Mouse (Mus musculus): ENCODE measurements around the gene Ubc. TPM values are rescaled to one million over a fixed set of nuclear protein-coding genes. Genes with fewer than 3 reads are reported as not detected.

Ubc gene
- total and polyA plus RNA-seq, 2 experiments from 2014 or later, result 912 to 1,225 TPM

- H3K27me3 ChIP-seq (ENCODE audit: insufficient read depth, low read length), result no peaks in the 10 kb centered on the region
- H3K4me2 ChIP-seq (ENCODE audit: low read depth), result no peak overlapping the region
- 82% methylated on average over 7 of the region's 7 CpGs for WGBS
- DNase-seq (no peak), ATAC-seq (no peak)
- no peak overlapping the region for H3K4me3 ChIP-seq (ENCODE audit: low read depth, low read length)
- no peaks in the 10 kb centered on the region for H3K9me3 ChIP-seq (ENCODE audit: low read length)
- H3K36me3 ChIP-seq (ENCODE audit: insufficient read depth), result no peaks in the 10 kb centered on the region
- no peak overlapping the region for H3K27ac ChIP-seq (ENCODE audit: low read depth, low read length)
- no peaks in the 10 kb centered on the region for H3K4me1 ChIP-seq (ENCODE audit: insufficient read depth)
- peak; percentile 30 for TF ChIP-seq CTCF (IDR thresholded peaks at IDR 0.05; ENCODE audit: low read depth)
- H3K9ac ChIP-seq, result no peak overlapping the region
Observed at GRCm38 (mm10) chr5:125370950-125371693, 18.9 kb downstream of the Ubc start.

GRCm38 (mm10) chr5:125368568-125368967 is 21.4 kb downstream of the Ubc start:
- peak; percentile 82 for DNase-seq
- H3K9me3 ChIP-seq (ENCODE audit: low read length), result no peaks in the 10 kb centered on the region

GRCm38 (mm10) chr5:125368156-125368555 is 21.8 kb downstream of the Ubc start:
- 65% methylated on average over 5 of the region's 5 CpGs for WGBS
- Histone ChIP-seq H3K9ac (no peak overlapping the region), H3K4me2 (ENCODE audit: low read depth) (no peak overlapping the region), H3K27me3 (ENCODE audit: insufficient read depth, low read length) (no peaks in the 10 kb centered on the region), H3K27ac (ENCODE audit: low read depth, low read length) (no peak overlapping the region), H3K36me3 (ENCODE audit: insufficient read depth) (no peaks in the 10 kb centered on the region), H3K4me3 (ENCODE audit: low read depth, low read length) (no peak overlapping the region), H3K9me3 (ENCODE audit: low read length) (no peaks in the 10 kb centered on the region), H3K4me1 (ENCODE audit: insufficient read depth) (no peaks in the 10 kb centered on the region)
- DNase-seq (no peak), ATAC-seq (no peak)
- TF ChIP-seq CTCF (IDR thresholded peaks at IDR 0.05; ENCODE audit: low read depth), result no peak

More at GRCm38 (mm10) chr5:125368568-125368967, 21.4 kb downstream of the Ubc start:
- no peaks in the 10 kb centered on the region for H3K4me1 ChIP-seq (ENCODE audit: insufficient read depth)
- H3K36me3 ChIP-seq (ENCODE audit: insufficient read depth), result no peaks in the 10 kb centered on the region
- H3K27ac ChIP-seq (ENCODE audit: low read depth, low read length), result no peak overlapping the region
- no peak overlapping the region for H3K4me2 ChIP-seq (ENCODE audit: low read depth)
- TF ChIP-seq CTCF (IDR thresholded peaks at IDR 0.05; ENCODE audit: low read depth), result peak; percentile 88
- no peaks in the 10 kb centered on the region for H3K27me3 ChIP-seq (ENCODE audit: insufficient read depth, low read length)
- no peak overlapping the region for H3K9ac ChIP-seq
- no peak overlapping the region for H3K4me3 ChIP-seq (ENCODE audit: low read depth, low read length)
- ATAC-seq, result peak; percentile 42
- WGBS, result 1% methylated on average over 4 of the region's 4 CpGs

- no peak for TF ChIP-seq CTCF (IDR thresholded peaks at IDR 0.05; ENCODE audit: low read depth)
Observed at GRCm38 (mm10) chr5:125364851-125365429, 25.1 kb downstream of the Ubc start.

GRCm38 (mm10) chr5:125363894-125364293 is 26.1 kb downstream of the Ubc start:
- no peak overlapping the region for H3K4me2 ChIP-seq (ENCODE audit: low read depth)
- ATAC-seq (no peak), DNase-seq (no peak)
- H3K4me3 ChIP-seq (ENCODE audit: low read depth, low read length), result no peak overlapping the region
- H3K27me3 ChIP-seq (ENCODE audit: insufficient read depth, low read length), result no peaks in the 10 kb centered on the region
- no peaks in the 10 kb centered on the region for H3K4me1 ChIP-seq (ENCODE audit: insufficient read depth)
- H3K9ac ChIP-seq, result no peak overlapping the region
- H3K9me3 ChIP-seq (ENCODE audit: low read length), result no peaks in the 10 kb centered on the region
- 74% methylated on average over 7 of the region's 7 CpGs for WGBS
- H3K36me3 ChIP-seq (ENCODE audit: insufficient read depth), result no peaks in the 10 kb centered on the region
- no peak for TF ChIP-seq CTCF (IDR thresholded peaks at IDR 0.05; ENCODE audit: low read depth)
- H3K27ac ChIP-seq (ENCODE audit: low read depth, low read length), result no peak overlapping the region

More at GRCm38 (mm10) chr5:125364851-125365429, 25.1 kb downstream of the Ubc start:
- no peak for ATAC-seq
- Histone ChIP-seq H3K9me3 (ENCODE audit: low read length) (no peaks in the 10 kb centered on the region), H3K4me3 (ENCODE audit: low read depth, low read length) (no peak overlapping the region), H3K4me1 (ENCODE audit: insufficient read depth) (no peaks in the 10 kb centered on the region), H3K36me3 (ENCODE audit: insufficient read depth) (no peaks in the 10 kb centered on the region), H3K27me3 (ENCODE audit: insufficient read depth, low read length) (no peaks in the 10 kb centered on the region), H3K4me2 (ENCODE audit: low read depth) (no peak overlapping the region), H3K9ac (no peak overlapping the region), H3K27ac (ENCODE audit: low read depth, low read length) (no peak overlapping the region)
- DNase-seq, result no peak
- WGBS, result 78% methylated on average over 4 of the region's 4 CpGs

DNA sequence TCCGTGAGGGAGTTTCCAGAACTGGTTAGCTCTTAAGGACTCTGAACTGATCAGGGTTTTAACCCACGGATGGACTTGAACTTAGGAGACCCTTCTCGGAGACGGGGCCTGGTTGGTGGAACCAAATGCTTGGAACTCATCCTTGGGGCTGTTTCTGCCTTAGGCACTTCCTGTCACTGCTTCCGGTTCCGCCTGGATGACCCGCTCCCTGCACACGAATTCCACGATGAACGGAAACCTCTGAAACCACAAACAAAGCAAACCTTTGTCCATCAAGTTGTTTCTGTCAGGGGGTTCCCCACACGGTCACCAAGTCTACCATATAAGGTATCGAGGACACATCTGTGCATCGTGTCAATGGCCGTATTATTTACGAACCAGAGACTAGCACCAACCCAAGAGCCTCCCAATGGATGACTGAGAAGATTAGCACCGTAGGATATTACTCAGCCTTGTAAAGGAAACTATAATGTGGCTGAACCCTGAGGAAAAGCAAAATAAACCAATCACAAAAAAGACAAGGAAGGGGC is 29.0 kb downstream of the Ubc start:
- TF ChIP-seq CTCF (IDR thresholded peaks at IDR 0.05; ENCODE audit: low read depth), result no peak
- H3K4me2 ChIP-seq (ENCODE audit: low read depth), result 0 out of 2 replicates have a peak overlapping the region, but pooled peaks have one; percentile 13
- no peak overlapping the region for H3K4me3 ChIP-seq (ENCODE audit: low read depth, low read length)
- ATAC-seq (no peak), DNase-seq (no peak)
- no peaks in the 10 kb centered on the region for H3K36me3 ChIP-seq (ENCODE audit: insufficient read depth)
- no peaks in the 10 kb centered on the region for H3K4me1 ChIP-seq (ENCODE audit: insufficient read depth)
- 68% methylated on average over 16 of the region's 16 CpGs for WGBS
- no peaks in the 10 kb centered on the region for H3K9me3 ChIP-seq (ENCODE audit: low read length)
- no peak overlapping the region for H3K9ac ChIP-seq
- H3K27ac ChIP-seq (ENCODE audit: low read depth, low read length), result no peak overlapping the region
- no peaks in the 10 kb centered on the region for H3K27me3 ChIP-seq (ENCODE audit: insufficient read depth, low read length)

- H3K4me3 ChIP-seq (ENCODE audit: low read depth, low read length), result no peak overlapping the region
- H3K4me1 ChIP-seq (ENCODE audit: insufficient read depth), result no peaks in the 10 kb centered on the region
- H3K9me3 ChIP-seq (ENCODE audit: low read length), result no peaks in the 10 kb centered on the region
- peak; percentile 71 for DNase-seq
- no peaks in the 10 kb centered on the region for H3K27me3 ChIP-seq (ENCODE audit: insufficient read depth, low read length)
- no peak overlapping the region for H3K9ac ChIP-seq
- H3K27ac ChIP-seq (ENCODE audit: low read depth, low read length), result no peak overlapping the region
- WGBS, result 31% methylated on average over 9 of the region's 9 CpGs
- ATAC-seq, result peak; percentile 58; the same call in 1 of the 2 replicates
- TF ChIP-seq CTCF (IDR thresholded peaks at IDR 0.05; ENCODE audit: low read depth), result no peak
- 0 out of 2 replicates have a peak overlapping the region, but pooled peaks have one; percentile 13 for H3K4me2 ChIP-seq (ENCODE audit: low read depth)
- no peaks in the 10 kb centered on the region for H3K36me3 ChIP-seq (ENCODE audit: insufficient read depth)
Observed at GRCm38 (mm10) chr5:125360566-125360965, 29.4 kb downstream of the Ubc start.

All from forebrain, postnatal 0 days (tissue).